Mouse (Mus musculus) brain, embryonic 14.5 days (tissue): ENCODE results near the gene Pdlim7.

Source experiments
- CTCF ChIP-seq: fragments of 200-500 bp; IDR thresholded peaks from 2 replicates; pipeline ENCODE4 v1.5.1; 2012; ENCODE audit warnings: inconsistent platforms, mild to moderate bottlenecking, moderate library complexity, borderline replicate concordance; ENCODE audit not compliant: insufficient read depth, insufficient read length; ENCODE audit errors: extremely low read depth
- POLR2A ChIP-seq: fragments of 200-500 bp; IDR thresholded peaks from 2 replicates; pipeline ENCODE4 v1.6.1; 2012; ENCODE audit warnings: mild to moderate bottlenecking, inconsistent platforms, borderline replicate concordance; ENCODE audit not compliant: poor library complexity, insufficient read depth, insufficient read length, severe bottlenecking; ENCODE audit errors: extremely low read depth

DNA sequence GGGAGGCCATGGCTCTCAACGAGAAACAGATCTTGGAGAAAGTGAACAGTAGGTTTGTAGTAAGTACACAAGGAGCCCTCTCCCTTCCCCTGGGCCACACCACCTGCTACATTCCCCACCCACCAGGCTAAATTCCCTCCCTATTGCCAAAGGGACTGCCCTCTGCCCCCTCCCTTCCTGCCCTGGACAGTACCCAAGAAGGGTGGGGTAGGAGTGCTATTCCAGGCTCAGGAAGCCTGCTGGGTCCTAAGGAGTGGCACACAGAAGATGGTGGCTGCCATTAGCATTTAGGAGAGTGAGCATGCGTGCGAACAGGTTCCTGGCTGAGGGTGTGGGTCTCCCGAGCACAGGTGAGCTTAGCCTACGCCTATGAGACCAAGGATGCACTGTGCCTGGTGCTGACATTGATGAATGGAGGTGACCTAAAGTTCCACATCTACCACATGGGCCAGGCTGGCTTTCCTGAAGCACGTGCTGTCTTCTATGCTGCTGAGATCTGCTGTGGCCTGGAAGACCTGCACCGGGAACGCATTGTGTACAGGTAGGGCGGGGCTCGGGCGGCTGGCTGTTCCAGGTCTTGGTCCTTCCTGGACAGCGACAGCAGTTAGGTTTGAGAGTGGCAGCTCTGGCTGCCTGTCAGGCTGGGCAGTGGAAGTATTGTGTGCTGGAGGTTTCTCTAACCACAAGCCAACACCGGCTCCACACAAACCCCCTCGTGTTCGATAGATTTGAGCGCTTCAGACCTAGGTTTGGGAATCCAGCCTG lies 61.5 kb downstream of the Pdlim7 start:
- no peak for TF ChIP-seq CTCF
- TF ChIP-seq POLR2A, result no peak
